Mouse (Mus musculus): ENCODE results near the gene Olfr420. TPM values are rescaled to one million over a fixed set of nuclear protein-coding genes. Genes with fewer than 3 reads are reported as not detected.

Olfr420 gene
- total RNA-seq (2012; rRNA removed) = not detected in 2 replicates

GRCm38 (mm10) chr1:174155333-174155732 is at the start of gene Olfr420:
Gene Olfr420 (plus strand): TSS chr1:174155633.
- Histone ChIP-seq H3K27ac (ENCODE audit: insufficient read depth, low read depth, low read length, poor library complexity, severe bottlenecking) (no peak within 1 kb of the TSS), H3K9me3 (ENCODE audit: control insufficient read depth, insufficient read depth, low read depth, low read length) (no peaks in the 10 kb centered on the region)

DNA sequence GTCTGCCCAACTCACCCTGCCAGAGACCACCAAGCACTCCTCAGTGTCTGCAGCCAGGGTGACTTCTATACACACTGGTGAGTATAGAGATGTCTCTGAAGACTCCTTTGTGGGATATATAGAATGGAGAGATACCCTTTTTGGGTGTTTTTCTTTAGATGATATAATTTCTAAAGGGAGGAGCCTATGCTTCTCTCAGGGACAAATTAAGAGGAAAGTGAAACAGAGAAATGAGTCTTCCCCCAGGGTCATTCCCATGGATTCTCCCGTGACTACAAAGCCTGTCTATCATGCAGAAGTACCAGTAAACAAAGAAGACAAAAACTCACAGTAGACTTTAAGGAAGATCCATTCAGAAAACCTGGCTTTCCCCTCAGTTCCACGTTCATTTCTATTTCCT is 34.4 kb upstream of the Olfr420 start, which contains the start of gene Olfr231:
Olfr231 (minus strand) TSS at position 101 of the 400 bp plus-strand sequence.
- Histone ChIP-seq H3K4me3 (ENCODE audit: insufficient read depth in 1 of 2, low read depth in 1 of 2, low read length in 2 of 2, poor library complexity in 1 of 2, severe bottlenecking in 1 of 2) (no peak within 1 kb of the TSS), H3K9me3 (ENCODE audit: control insufficient read depth, insufficient read depth, low read depth, low read length) (no peaks in the 10 kb centered on the region), H3K4me1 (ENCODE audit: control insufficient read depth in 2 of 2, insufficient read depth in 2 of 2, low read length in 2 of 2, poor library complexity in 1 of 2) (no peaks in the 10 kb centered on the region), H3K27ac (ENCODE audit: insufficient read depth, low read depth, low read length, poor library complexity, severe bottlenecking) (no peak within 1 kb of the TSS), H3K9ac (ENCODE audit: insufficient read depth, low read depth, low read length, poor library complexity, severe bottlenecking) (no peak within 1 kb of the TSS), H3K36me3 (ENCODE audit: control insufficient read depth, insufficient read depth, low read length, poor library complexity, severe bottlenecking) (no peaks in the 10 kb centered on the region)
- TF ChIP-seq CHD2 (IDR thresholded peaks at IDR 0.05; ENCODE audit: low read depth, low read length) = no peak
- no peak for TF ChIP-seq ZNF384 (IDR thresholded peaks at IDR 0.05; ENCODE audit: low read depth, low read length)
- TF ChIP-seq ZC3H11A (IDR thresholded peaks at IDR 0.05; ENCODE audit: borderline replicate concordance, low read depth, low read length) = no peak
- no peak for TF ChIP-seq MAFK (IDR thresholded peaks at IDR 0.05; ENCODE audit: insufficient read depth, low read depth, low read length)
- no peak for TF ChIP-seq HCFC1 (IDR thresholded peaks at IDR 0.05; ENCODE audit: borderline replicate concordance, insufficient read depth, low read length)
- DNase-seq (ENCODE audit: low read depth, low spot score) = no peak
- in situ Hi-C loops (cut with MboI; ENCODE audit: low sequenced_read_pairs in 2 of 2, unreplicated experiment in 2 of 2) = no loop called here

More at GRCm38 (mm10) chr1:174155333-174155732, at the start of gene Olfr420:
- Histone ChIP-seq H3K4me1 (ENCODE audit: control insufficient read depth in 2 of 2, insufficient read depth in 2 of 2, low read length in 2 of 2, poor library complexity in 1 of 2) (no peaks in the 10 kb centered on the region), H3K9ac (ENCODE audit: insufficient read depth, low read depth, low read length, poor library complexity, severe bottlenecking) (no peak within 1 kb of the TSS), H3K36me3 (ENCODE audit: control insufficient read depth, insufficient read depth, low read length, poor library complexity, severe bottlenecking) (no peaks in the 10 kb centered on the region), H3K4me3 (ENCODE audit: insufficient read depth in 1 of 2, low read depth in 1 of 2, low read length in 2 of 2, poor library complexity in 1 of 2, severe bottlenecking in 1 of 2) (no peak within 1 kb of the TSS)
- no peak for DNase-seq (ENCODE audit: low read depth, low spot score)
- no peak for TF ChIP-seq CHD2 (IDR thresholded peaks at IDR 0.05; ENCODE audit: low read depth, low read length)
- in situ Hi-C loops (cut with MboI; ENCODE audit: low sequenced_read_pairs in 2 of 2, unreplicated experiment in 2 of 2) = no loop called here

GRCm38 (mm10) chr1:174131217-174131616 is 24.2 kb upstream of the Olfr420 start, which contains the start of gene Olfr424:
Gene Olfr424 (plus strand): TSS chr1:174131517.
- Histone ChIP-seq H3K36me3 (ENCODE audit: control insufficient read depth, insufficient read depth, low read length, poor library complexity, severe bottlenecking) (no peaks in the 10 kb centered on the region), H3K4me3 (ENCODE audit: insufficient read depth in 1 of 2, low read depth in 1 of 2, low read length in 2 of 2, poor library complexity in 1 of 2, severe bottlenecking in 1 of 2) (no peak within 1 kb of the TSS), H3K9ac (ENCODE audit: insufficient read depth, low read depth, low read length, poor library complexity, severe bottlenecking) (no peak within 1 kb of the TSS), H3K4me1 (ENCODE audit: control insufficient read depth in 2 of 2, insufficient read depth in 2 of 2, low read length in 2 of 2, poor library complexity in 1 of 2) (no peaks in the 10 kb centered on the region), H3K9me3 (ENCODE audit: control insufficient read depth, insufficient read depth, low read depth, low read length) (no peaks in the 10 kb centered on the region), H3K27ac (ENCODE audit: insufficient read depth, low read depth, low read length, poor library complexity, severe bottlenecking) (no peak within 1 kb of the TSS)
- in situ Hi-C loops (cut with MboI; ENCODE audit: low sequenced_read_pairs in 2 of 2, unreplicated experiment in 2 of 2) = no loop called here
- DNase-seq (ENCODE audit: low read depth, low spot score) = no peak
- no peak for TF ChIP-seq HCFC1 (IDR thresholded peaks at IDR 0.05; ENCODE audit: borderline replicate concordance, insufficient read depth, low read length)
- TF ChIP-seq ZC3H11A (IDR thresholded peaks at IDR 0.05; ENCODE audit: borderline replicate concordance, low read depth, low read length) = no peak
- no peak for TF ChIP-seq MAFK (IDR thresholded peaks at IDR 0.05; ENCODE audit: insufficient read depth, low read depth, low read length)
- no peak for TF ChIP-seq ZNF384 (IDR thresholded peaks at IDR 0.05; ENCODE audit: low read depth, low read length)
- TF ChIP-seq CHD2 (IDR thresholded peaks at IDR 0.05; ENCODE audit: low read depth, low read length) = no peak

DNA sequence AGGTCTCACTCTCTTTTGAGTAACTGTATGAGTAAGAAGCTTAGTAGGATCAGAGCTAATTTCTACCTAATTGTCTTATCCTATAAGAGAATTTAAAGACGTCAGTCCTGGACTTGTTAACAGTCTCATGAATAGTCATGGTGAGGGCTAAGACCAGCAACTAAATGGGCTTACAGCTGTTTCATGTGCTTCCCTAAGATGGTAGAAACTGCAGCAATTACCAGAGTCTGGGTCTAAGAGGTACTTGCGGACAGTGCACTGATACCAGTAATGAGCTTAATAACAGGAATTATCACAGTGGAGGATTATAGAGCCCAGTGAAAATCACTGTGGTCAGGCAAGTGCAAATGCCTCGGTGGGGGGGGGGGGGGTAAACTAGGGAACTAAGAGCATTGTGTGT is 23.4 kb upstream of the Olfr420 start:
- H3K4me1 ChIP-seq (ENCODE audit: control insufficient read depth in 2 of 2, insufficient read depth in 2 of 2, low read length in 2 of 2, poor library complexity in 1 of 2) = no peaks in the 10 kb centered on the region
- no peak overlapping the region for H3K27ac ChIP-seq (ENCODE audit: insufficient read depth, low read depth, low read length, poor library complexity, severe bottlenecking)
- no peaks in the 10 kb centered on the region for H3K36me3 ChIP-seq (ENCODE audit: control insufficient read depth, insufficient read depth, low read length, poor library complexity, severe bottlenecking)
- in situ Hi-C loops (cut with MboI; ENCODE audit: low sequenced_read_pairs in 2 of 2, unreplicated experiment in 2 of 2) = no loop called here
- H3K4me3 ChIP-seq (ENCODE audit: insufficient read depth in 1 of 2, low read depth in 1 of 2, low read length in 2 of 2, poor library complexity in 1 of 2, severe bottlenecking in 1 of 2) = no peak overlapping the region
- DNase-seq (ENCODE audit: low read depth, low spot score) = no peak
- no peak overlapping the region for H3K9ac ChIP-seq (ENCODE audit: insufficient read depth, low read depth, low read length, poor library complexity, severe bottlenecking)
- no peak for TF ChIP-seq ZC3H11A (IDR thresholded peaks at IDR 0.05; ENCODE audit: borderline replicate concordance, low read depth, low read length)
- TF ChIP-seq CHD2 (IDR thresholded peaks at IDR 0.05; ENCODE audit: low read depth, low read length) = no peak
- no peak for TF ChIP-seq HCFC1 (IDR thresholded peaks at IDR 0.05; ENCODE audit: borderline replicate concordance, insufficient read depth, low read length)
- TF ChIP-seq ZNF384 (IDR thresholded peaks at IDR 0.05; ENCODE audit: low read depth, low read length) = no peak
- no peak for TF ChIP-seq MAFK (IDR thresholded peaks at IDR 0.05; ENCODE audit: insufficient read depth, low read depth, low read length)
- no peaks in the 10 kb centered on the region for H3K9me3 ChIP-seq (ENCODE audit: control insufficient read depth, insufficient read depth, low read depth, low read length)

DNA sequence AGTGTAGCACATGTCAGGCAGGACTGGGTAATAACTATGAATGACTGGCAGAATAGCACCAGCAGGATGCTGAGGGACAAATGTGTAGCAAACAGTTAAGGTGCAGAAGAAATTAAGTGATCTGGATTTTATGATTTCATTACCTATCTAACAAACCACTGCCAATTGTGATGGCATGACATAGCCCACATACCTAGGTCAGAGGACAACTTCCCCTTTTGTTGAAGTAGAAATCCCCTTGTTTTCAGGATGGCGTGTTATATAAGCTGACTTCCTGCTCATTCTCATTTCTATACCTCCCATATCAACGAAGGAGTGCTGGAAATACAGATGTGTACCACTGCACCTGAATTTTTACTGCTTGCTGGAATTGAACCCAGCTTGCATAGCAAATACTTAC is 14.0 kb upstream of the Olfr420 start:
- TF ChIP-seq HCFC1 (IDR thresholded peaks at IDR 0.05; ENCODE audit: borderline replicate concordance, insufficient read depth, low read length) = no peak
- TF ChIP-seq ZC3H11A (IDR thresholded peaks at IDR 0.05; ENCODE audit: borderline replicate concordance, low read depth, low read length) = no peak
- no peak for TF ChIP-seq ZNF384 (IDR thresholded peaks at IDR 0.05; ENCODE audit: low read depth, low read length)
- TF ChIP-seq CHD2 (IDR thresholded peaks at IDR 0.05; ENCODE audit: low read depth, low read length) = no peak
- H3K27ac ChIP-seq (ENCODE audit: insufficient read depth, low read depth, low read length, poor library complexity, severe bottlenecking) = no peak overlapping the region
- no peaks in the 10 kb centered on the region for H3K9me3 ChIP-seq (ENCODE audit: control insufficient read depth, insufficient read depth, low read depth, low read length)
- no peak overlapping the region for H3K4me3 ChIP-seq (ENCODE audit: insufficient read depth in 1 of 2, low read depth in 1 of 2, low read length in 2 of 2, poor library complexity in 1 of 2, severe bottlenecking in 1 of 2)
- no peak overlapping the region for H3K9ac ChIP-seq (ENCODE audit: insufficient read depth, low read depth, low read length, poor library complexity, severe bottlenecking)
- in situ Hi-C loops (cut with MboI; ENCODE audit: low sequenced_read_pairs in 2 of 2, unreplicated experiment in 2 of 2) = no loop called here
- no peaks in the 10 kb centered on the region for H3K4me1 ChIP-seq (ENCODE audit: control insufficient read depth in 2 of 2, insufficient read depth in 2 of 2, low read length in 2 of 2, poor library complexity in 1 of 2)
- no peaks in the 10 kb centered on the region for H3K36me3 ChIP-seq (ENCODE audit: control insufficient read depth, insufficient read depth, low read length, poor library complexity, severe bottlenecking)
- DNase-seq (ENCODE audit: low read depth, low spot score) = no peak

All from ES-E14 (cell line).